In the genomic region with DNA sequence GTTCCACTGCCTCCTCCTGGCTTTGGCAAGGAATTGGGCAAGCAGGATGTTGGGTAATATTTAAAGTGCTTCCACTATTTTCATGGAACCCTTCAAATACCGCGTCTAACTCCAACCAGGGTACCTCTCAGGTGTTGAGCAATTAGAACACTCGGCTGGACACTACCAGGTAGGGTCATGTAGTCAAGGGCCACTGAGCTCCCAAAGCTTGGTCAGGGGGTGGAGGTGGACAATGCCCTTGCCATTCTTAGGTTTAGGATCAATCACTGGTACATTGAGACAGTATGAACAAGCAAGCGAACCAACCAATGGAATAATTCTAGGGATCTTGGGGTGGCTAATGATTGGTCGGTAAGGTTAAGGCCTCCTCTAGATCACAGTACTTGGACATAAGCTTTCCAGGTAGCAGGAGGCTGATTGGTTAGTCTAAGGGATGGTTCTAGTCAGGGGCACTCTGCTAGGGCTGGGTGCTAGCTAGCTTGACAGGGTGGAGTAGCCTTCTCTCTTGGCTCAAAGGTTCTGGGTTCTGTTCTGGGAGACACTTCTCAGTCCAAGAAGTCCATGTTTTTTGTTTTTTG, we compare ENCODE assay signal across 8 mouse cellular contexts. TPM values are rescaled to one million over a fixed set of nuclear protein-coding genes. Genes with fewer than 3 reads are reported as not detected.
A peak's percentile ranks its signal among the peaks of the same experiment; 100 is the strongest.
DNase-seq lines count a peak whose midpoint lies in the region; ATAC-seq and TF ChIP-seq lines count a peak whose summit lies in the region.

No protein-coding gene starts in this region.

- peaks cover 7% of the 10 kb centered on the region for H3K27me3 ChIP-seq in kidney, embryonic 16.5 days (ENCODE audit: insufficient read depth, low read length)
- no peaks in the 10 kb centered on the region for H3K27me3 ChIP-seq in kidney, adult 2 months (replicated peaks; ENCODE audit: control insufficient read depth, insufficient read depth, low read length)
- no peaks in the 10 kb centered on the region for H3K27me3 ChIP-seq in embryonic facial prominence, embryonic 14.5 days (replicated peaks; ENCODE audit: control insufficient read depth, insufficient read depth, low read length)
- peaks cover 9% of the 10 kb centered on the region; the same call in 1 of the 2 replicates for H3K27me3 ChIP-seq in intestine, embryonic 14.5 days (replicated peaks; ENCODE audit: control insufficient read depth, insufficient read depth, low read length)
- H3K27me3 ChIP-seq in midbrain, embryonic 15.5 days (replicated peaks): 0 out of 2 replicates have a peak, but pooled peaks cover 5% of the 10 kb centered on the region

- DNase-seq in kidney, adult 2 months: no peak
- no peak for DNase-seq in embryonic facial prominence, embryonic 14.5 days (ENCODE audit: low spot score)
- DNase-seq in intestine, embryonic 14.5 days (ENCODE audit: low spot score): no peak
- no peak for DNase-seq in right cerebral cortex, adult 18-20 months
- no peak for DNase-seq in right cerebral cortex, postnatal 25 days
- no peak for DNase-seq in retina, embryonic 14.5 days (ENCODE audit: low spot score)

- no peak for TF ChIP-seq POLR2A in kidney, adult 2 months (IDR thresholded peaks at IDR 0.05; ENCODE audit: low read depth, low read length)

- H3K4me2 ChIP-seq in kidney, embryonic 16.5 days (replicated peaks; ENCODE audit: low read depth, low read length): peak overlapping the region; percentile 79
- peak overlapping the region; percentile 96 for H3K4me2 ChIP-seq in embryonic facial prominence, embryonic 14.5 days (ENCODE audit: low read depth, low read length)
- H3K4me2 ChIP-seq in intestine, embryonic 14.5 days (ENCODE audit: low read length): peak overlapping the region; percentile 90
- peak overlapping the region; percentile 99 for H3K4me2 ChIP-seq in midbrain, embryonic 15.5 days

- no peaks in the 10 kb centered on the region for H3K9me3 ChIP-seq in kidney, embryonic 16.5 days (ENCODE audit: low read length)
- H3K9me3 ChIP-seq in embryonic facial prominence, embryonic 14.5 days (ENCODE audit: control insufficient read depth, low read length): no peaks in the 10 kb centered on the region
- H3K9me3 ChIP-seq in intestine, embryonic 14.5 days (ENCODE audit: control insufficient read depth, low read length): no peaks in the 10 kb centered on the region
- no peaks in the 10 kb centered on the region for H3K9me3 ChIP-seq in midbrain, embryonic 15.5 days

- H3K36me3 ChIP-seq in kidney, embryonic 16.5 days (ENCODE audit: insufficient read depth, low read length): peaks cover 12% of the 10 kb centered on the region
- H3K36me3 ChIP-seq in kidney, adult 2 months (ENCODE audit: control insufficient read depth, insufficient read depth, low read length): no peaks in the 10 kb centered on the region
- peaks cover 27% of the 10 kb centered on the region for H3K36me3 ChIP-seq in embryonic facial prominence, embryonic 14.5 days (ENCODE audit: control insufficient read depth, insufficient read depth, low read length)
- peaks cover 23% of the 10 kb centered on the region for H3K36me3 ChIP-seq in intestine, embryonic 14.5 days (ENCODE audit: control insufficient read depth, insufficient read depth, low read length)
- H3K36me3 ChIP-seq in midbrain, embryonic 15.5 days (replicated peaks): peaks cover 10% of the 10 kb centered on the region; the same call in 1 of the 2 replicates

- ATAC-seq in kidney, embryonic 16.5 days (ENCODE audit: low FRiP score, low TSS enrichment): no peak
- ATAC-seq in embryonic facial prominence, embryonic 14.5 days (ENCODE audit: low read depth): no peak
- no peak for ATAC-seq in intestine, embryonic 14.5 days (replicated peaks; ENCODE audit: low FRiP score, low TSS enrichment, low read depth)
- peak; percentile 14 for ATAC-seq in midbrain, embryonic 15.5 days (replicated peaks)

- H3K27ac ChIP-seq in kidney, embryonic 16.5 days (ENCODE audit: low read length): no peak overlapping the region
- H3K27ac ChIP-seq in kidney, adult 2 months (ENCODE audit: insufficient read depth, low read depth, low read length): no peak overlapping the region
- H3K27ac ChIP-seq in embryonic facial prominence, embryonic 14.5 days (replicated peaks; ENCODE audit: low read depth, low read length): peak overlapping the region; percentile 93; the same call in 1 of the 2 replicates
- peak overlapping the region; percentile 86; the same call in 1 of the 2 replicates for H3K27ac ChIP-seq in intestine, embryonic 14.5 days (ENCODE audit: low read depth)
- no peak overlapping the region; the same call in 1 of the 2 replicates for H3K27ac ChIP-seq in midbrain, embryonic 15.5 days

- H3K4me1 ChIP-seq in kidney, embryonic 16.5 days (ENCODE audit: insufficient read depth, low read length): peaks cover 43% of the 10 kb centered on the region
- 0 out of 2 replicates have a peak, but pooled peaks cover 4% of the 10 kb centered on the region for H3K4me1 ChIP-seq in kidney, adult 2 months (ENCODE audit: control insufficient read depth, insufficient read depth, low read length)
- H3K4me1 ChIP-seq in embryonic facial prominence, embryonic 14.5 days (ENCODE audit: control insufficient read depth, insufficient read depth, low read length): peaks cover 42% of the 10 kb centered on the region
- H3K4me1 ChIP-seq in intestine, embryonic 14.5 days (replicated peaks; ENCODE audit: control insufficient read depth, insufficient read depth, low read length): peaks cover 53% of the 10 kb centered on the region
- H3K4me1 ChIP-seq in midbrain, embryonic 15.5 days: peaks cover 39% of the 10 kb centered on the region

- no peak for TF ChIP-seq CTCF in kidney, adult 2 months (conservative IDR thresholded peaks at IDR 0.05; ENCODE audit: insufficient read depth, insufficient read length, low read depth, low read length)

- WGBS in kidney, embryonic 16.5 days: 30% methylated on average over 5 of the region's 5 CpGs
- WGBS in kidney, adult 2 months: 48% methylated on average over 5 of the region's 5 CpGs
- 37% methylated on average over 5 of the region's 5 CpGs for WGBS in embryonic facial prominence, embryonic 14.5 days
- WGBS in intestine, embryonic 14.5 days: 37% methylated on average over 5 of the region's 5 CpGs
- WGBS in midbrain, embryonic 15.5 days: 25% methylated on average over 5 of the region's 5 CpGs

- peak overlapping the region; percentile 55 for H3K4me3 ChIP-seq in kidney, embryonic 16.5 days (ENCODE audit: low read length)
- H3K4me3 ChIP-seq in kidney, adult 2 months (ENCODE audit: insufficient read depth, low read depth, low read length): no peak overlapping the region
- H3K4me3 ChIP-seq in embryonic facial prominence, embryonic 14.5 days (ENCODE audit: low read depth, low read length): peak overlapping the region; percentile 47; the same call in 1 of the 2 replicates
- H3K4me3 ChIP-seq in intestine, embryonic 14.5 days (ENCODE audit: low read depth, low read length): peak overlapping the region; percentile 39
- peak overlapping the region; percentile 55 for H3K4me3 ChIP-seq in midbrain, embryonic 15.5 days

- no peak overlapping the region for H3K9ac ChIP-seq in kidney, embryonic 16.5 days (replicated peaks; ENCODE audit: low read length)
- H3K9ac ChIP-seq in embryonic facial prominence, embryonic 14.5 days (ENCODE audit: low read depth, low read length): no peak overlapping the region
- H3K9ac ChIP-seq in intestine, embryonic 14.5 days (ENCODE audit: low read length): no peak overlapping the region
- H3K9ac ChIP-seq in midbrain, embryonic 15.5 days: no peak overlapping the region

RNA-seq across cellular contexts. Expression of a gene that starts 3.2 kb away (rescaled TPM):
- polyA plus RNA-seq in kidney, embryonic 16.5 days (2015; fragmentation: Nextera tagmentation; extraction: Ambion mirVana): 4.3 and 4.8 TPM in 2 replicates
- 0.72 and 1.2 TPM in 2 replicates for polyA plus RNA-seq in kidney, adult 2 months (2012; rRNA removed)
- 9.6 and 10.7 TPM in 2 replicates for polyA plus RNA-seq in embryonic facial prominence, embryonic 14.5 days (2014; fragmentation: Nextera tagmentation; extraction: Ambion mirVana)
- polyA plus RNA-seq in intestine, embryonic 14.5 days (2014; fragmentation: Nextera tagmentation; extraction: Ambion mirVana): 7.8 and 8.7 TPM in 2 replicates
- polyA plus RNA-seq in midbrain, embryonic 15.5 days (2015; fragmentation: Nextera tagmentation; extraction: Ambion mirVana): 5.1 and 5.4 TPM in 2 replicates

RNA-seq across cellular contexts. Expression of a gene that starts 7.2 kb away (rescaled TPM):
- polyA plus RNA-seq in kidney, embryonic 16.5 days (2015; fragmentation: Nextera tagmentation; extraction: Ambion mirVana): 5.6 and 6.2 TPM in 2 replicates
- 14.4 and 15.0 TPM in 2 replicates for polyA plus RNA-seq in kidney, adult 2 months (2012; rRNA removed)
- polyA plus RNA-seq in embryonic facial prominence, embryonic 14.5 days (2014; fragmentation: Nextera tagmentation; extraction: Ambion mirVana): 4.6 and 6.4 TPM in 2 replicates
- polyA plus RNA-seq in intestine, embryonic 14.5 days (2014; fragmentation: Nextera tagmentation; extraction: Ambion mirVana): 4.8 and 5.8 TPM in 2 replicates
- 28.7 and 30.7 TPM in 2 replicates for polyA plus RNA-seq in midbrain, embryonic 15.5 days (2015; fragmentation: Nextera tagmentation; extraction: Ambion mirVana)

RNA-seq across cellular contexts. Expression of a gene that starts 8.1 kb away (rescaled TPM):
- 12.2 and 13.4 TPM in 2 replicates for polyA plus RNA-seq in kidney, embryonic 16.5 days (2015; fragmentation: Nextera tagmentation; extraction: Ambion mirVana)
- 4.6 and 5.2 TPM in 2 replicates for polyA plus RNA-seq in kidney, adult 2 months (2012; rRNA removed)
- 9.2 and 9.9 TPM in 2 replicates for polyA plus RNA-seq in embryonic facial prominence, embryonic 14.5 days (2014; fragmentation: Nextera tagmentation; extraction: Ambion mirVana)
- polyA plus RNA-seq in intestine, embryonic 14.5 days (2014; fragmentation: Nextera tagmentation; extraction: Ambion mirVana): 13.5 and 14.4 TPM in 2 replicates
- polyA plus RNA-seq in midbrain, embryonic 15.5 days (2015; fragmentation: Nextera tagmentation; extraction: Ambion mirVana): 12.1 and 12.5 TPM in 2 replicates

RNA-seq across cellular contexts. Expression of a gene that starts 38.8 kb away (rescaled TPM):
- polyA plus RNA-seq in kidney, embryonic 16.5 days (2015; fragmentation: Nextera tagmentation; extraction: Ambion mirVana): 69.2 and 73.5 TPM in 2 replicates
- 0.56 and 0.61 TPM in 2 replicates for polyA plus RNA-seq in kidney, adult 2 months (2012; rRNA removed)
- 42.2 and 48.1 TPM in 2 replicates for polyA plus RNA-seq in embryonic facial prominence, embryonic 14.5 days (2014; fragmentation: Nextera tagmentation; extraction: Ambion mirVana)
- 59.8 and 65.5 TPM in 2 replicates for polyA plus RNA-seq in intestine, embryonic 14.5 days (2014; fragmentation: Nextera tagmentation; extraction: Ambion mirVana)
- 13.9 and 15.1 TPM in 2 replicates for polyA plus RNA-seq in midbrain, embryonic 15.5 days (2015; fragmentation: Nextera tagmentation; extraction: Ambion mirVana)

RNA-seq across cellular contexts. Expression of a gene that starts 43.0 kb away (rescaled TPM):
- polyA plus RNA-seq in kidney, embryonic 16.5 days (2015; fragmentation: Nextera tagmentation; extraction: Ambion mirVana): 695 and 701 TPM in 2 replicates
- polyA plus RNA-seq in kidney, adult 2 months (2012; rRNA removed): 2,489 and 2,561 TPM in 2 replicates
- 573 and 574 TPM in 2 replicates for polyA plus RNA-seq in embryonic facial prominence, embryonic 14.5 days (2014; fragmentation: Nextera tagmentation; extraction: Ambion mirVana)
- polyA plus RNA-seq in intestine, embryonic 14.5 days (2014; fragmentation: Nextera tagmentation; extraction: Ambion mirVana): 556 and 564 TPM in 2 replicates
- polyA plus RNA-seq in midbrain, embryonic 15.5 days (2015; fragmentation: Nextera tagmentation; extraction: Ambion mirVana): 1,357 and 1,392 TPM in 2 replicates

Comparison
In these comparisons a context has a peak if more than half of its experiments do, and no peak if none do; other contexts are left out.
1. H3K27ac ChIP-seq: peak in embryonic facial prominence, embryonic 14.5 days (single experiment) and intestine, embryonic 14.5 days (single experiment); none in kidney, embryonic 16.5 days (single experiment), kidney, adult 2 months (single experiment) and midbrain, embryonic 15.5 days (single experiment).
2. Peak in every context shown above with its lines, with median percentiles within 50 percentile points of each other: H3K4me2 ChIP-seq.